Mouse (Mus musculus): ENCODE data around the gene Gm20388.

DNA sequence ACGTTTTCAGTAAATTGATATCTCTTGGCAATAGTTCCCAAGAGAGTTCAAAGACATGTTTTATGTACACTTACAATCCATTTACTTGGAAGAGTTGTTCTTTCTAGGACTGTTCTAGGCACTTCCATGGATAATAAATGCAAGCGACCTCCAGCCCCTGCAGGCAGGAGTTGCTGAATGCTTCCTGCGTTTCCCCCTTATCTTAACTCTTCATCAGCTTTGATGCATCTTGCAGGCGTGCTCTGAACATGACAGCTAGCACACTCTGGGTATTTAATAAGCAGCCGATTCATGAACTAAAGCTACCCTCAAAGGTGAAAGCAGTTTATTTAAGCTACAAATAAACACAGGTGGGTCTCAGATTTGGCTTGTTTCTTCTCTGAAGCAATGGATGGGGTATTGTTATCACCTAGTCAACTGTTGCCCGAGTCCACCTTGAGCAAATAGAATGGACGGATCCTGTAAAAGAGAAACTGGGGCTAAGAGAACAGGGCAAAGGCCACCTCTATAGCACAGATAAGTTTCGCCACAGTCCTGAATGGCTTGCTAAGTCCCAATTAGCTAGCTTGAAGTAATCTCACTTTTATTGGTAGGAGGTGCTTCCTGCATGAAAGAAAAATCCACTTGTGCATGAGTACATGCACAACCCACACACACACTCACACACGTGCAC, 818.0 kb downstream of the Gm20388 start:
- no peak for TF ChIP-seq POLR2A (IDR thresholded peaks at IDR 0.05; ENCODE audit: extremely low read depth, insufficient read depth, low read length)
- no peak for TF ChIP-seq CTCF (IDR thresholded peaks at IDR 0.05; ENCODE audit: extremely low read depth, insufficient read depth, low read length)

Measured in cortical plate, adult 2 months (tissue).